Mouse (Mus musculus) frontal cortex, adult 2 months (tissue): ENCODE measurements around the gene Tmprss11f. TPM values are rescaled to one million over a fixed set of nuclear protein-coding genes. Genes with fewer than 3 reads are reported as not detected.

Source experiments
- polyA plus RNA-seq: library from polyadenylated mRNA; depleted of rRNA; stranded (reverse); fragments of >200 nt; gene quantifications from 2 replicates; pipeline ENCODE4 v1.2.3, GENCODE M21; 2012; rRNA removed

Tmprss11f gene
- polyA plus RNA-seq, 1 experiment = not detected

Other genes with a start within 250 kb of the Tmprss11f start
- 0.08 TPM in 1 of 2 replicates, not detected in the other for gene Tmprss11a, start 163.4 kb downstream of the Tmprss11f start, polyA plus RNA-seq
- gene Tmprss11g, start 113.8 kb downstream of the Tmprss11f start, polyA plus RNA-seq = not detected in 2 replicates
- gene Tmprss11b, start 43.9 kb upstream of the Tmprss11f start, polyA plus RNA-seq = not detected in 2 replicates
- not detected in 2 replicates for gene Tmprss11e, start 113.4 kb upstream of the Tmprss11f start, polyA plus RNA-seq
- 62.7 and 71.0 TPM in 2 replicates for gene Ythdc1, start 171.8 kb upstream of the Tmprss11f start, polyA plus RNA-seq